Mouse (Mus musculus) spleen, postnatal 10 days (tissue): ENCODE measurements around the gene Nid2.
A peak's percentile ranks its signal among the peaks of the same experiment; 100 is the strongest.

Experiments
- DNase-seq, 2 experiments: peaks; one replicate each; pipeline ENCODE4 v3.0.0; 2021 to 2022; ENCODE audit warnings: low spot score in 2 of 2

Nid2 gene

GRCm38 (mm10) chr14:19751025-19751771, at the start of gene Nid2:
Gene Nid2, plus strand, starts transcription at chr14:19751265.
- peak; percentile 29 to 71 for DNase-seq

- no peak for DNase-seq
These were observed 49.5 kb upstream of the Nid2 start for GRCm38 (mm10) chr14:19701546-19701945.

- peak; percentile 44 to 75 for DNase-seq
These were observed 45.4 kb upstream of the Nid2 start for GRCm38 (mm10) chr14:19705649-19706048.

DNA sequence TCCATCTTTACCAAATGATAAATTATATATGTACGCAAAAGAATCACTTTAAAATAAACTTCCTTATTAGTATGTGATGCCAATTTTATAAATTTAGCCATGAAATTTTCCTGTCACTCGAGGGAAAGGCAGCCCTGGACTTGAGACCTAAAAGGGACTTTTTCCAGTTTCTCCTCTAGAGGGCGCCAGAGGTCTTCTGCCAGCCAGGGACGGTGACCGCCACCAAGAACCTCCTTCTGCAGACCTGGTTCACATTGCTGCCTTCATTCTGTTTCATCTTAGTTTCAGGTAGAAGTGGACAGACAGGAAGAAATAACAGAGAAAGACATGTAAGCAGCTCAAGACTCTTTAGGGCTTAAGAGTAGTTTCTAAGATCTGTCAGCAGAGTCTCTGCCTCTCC, 44.6 kb upstream of the Nid2 start:
- DNase-seq: peak; percentile 25 to 68

DNA sequence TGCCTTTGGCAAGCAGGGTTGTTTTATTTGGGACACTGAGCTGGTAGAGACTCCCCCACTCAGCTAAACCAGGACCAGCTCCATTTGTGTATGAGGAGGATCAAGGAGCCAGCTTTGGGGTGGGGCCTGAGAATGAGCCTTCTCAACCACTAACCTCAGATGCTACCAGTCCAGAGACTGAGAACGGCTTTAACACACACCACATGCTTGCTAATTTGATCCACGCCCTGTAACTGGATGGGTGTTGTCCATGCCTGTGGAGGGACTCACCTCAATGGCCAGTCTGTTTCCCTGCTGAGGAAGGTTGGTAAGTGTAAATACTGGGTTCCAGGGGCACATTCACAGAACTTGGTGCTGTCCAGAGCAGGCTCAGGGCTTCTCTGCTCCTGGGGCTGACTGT, 44.1 kb upstream of the Nid2 start:
- DNase-seq: no peak

DNA sequence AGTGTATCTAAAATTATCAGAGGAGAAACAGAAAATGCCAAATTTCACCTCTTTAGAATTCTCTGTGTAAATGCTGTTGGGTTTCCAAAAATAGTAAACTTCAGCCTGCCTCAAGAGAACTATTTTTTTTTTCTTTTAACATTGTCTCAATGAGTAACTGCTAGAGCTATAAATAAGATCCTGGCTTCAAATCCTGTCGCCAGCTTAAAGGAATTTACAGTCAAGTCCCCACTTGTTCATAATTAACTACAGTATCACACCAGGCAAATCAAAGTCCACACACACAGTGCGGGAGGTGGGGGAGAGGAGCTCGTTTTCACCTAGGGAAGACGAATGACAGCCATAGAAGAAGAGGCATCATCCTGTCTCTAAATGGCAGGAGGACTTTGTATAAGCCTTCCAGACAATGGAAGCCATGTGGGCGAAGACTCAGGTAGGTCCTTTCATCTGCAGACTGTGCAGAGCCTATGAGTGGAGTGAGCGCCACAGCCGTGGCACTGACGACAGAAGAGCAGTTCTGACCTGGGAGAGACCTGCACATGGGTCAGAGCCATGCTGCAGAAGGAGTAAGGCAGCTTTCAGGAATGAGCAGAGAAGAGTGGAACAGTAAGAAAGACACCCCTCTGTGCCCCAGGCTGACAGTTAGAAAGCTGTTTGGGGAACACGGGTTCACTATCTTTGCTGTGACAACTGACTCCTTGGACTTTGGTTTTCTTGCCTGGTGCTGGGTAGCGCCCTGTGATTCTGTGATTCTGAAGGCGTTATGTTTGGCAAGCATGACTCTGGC, 43.2 kb upstream of the Nid2 start:
- DNase-seq: no peak

- no peak for DNase-seq
These were observed 41.9 kb upstream of the Nid2 start for GRCm38 (mm10) chr14:19709161-19709560.

- no peak for DNase-seq
These were observed 39.3 kb upstream of the Nid2 start for GRCm38 (mm10) chr14:19711771-19712170.

DNA sequence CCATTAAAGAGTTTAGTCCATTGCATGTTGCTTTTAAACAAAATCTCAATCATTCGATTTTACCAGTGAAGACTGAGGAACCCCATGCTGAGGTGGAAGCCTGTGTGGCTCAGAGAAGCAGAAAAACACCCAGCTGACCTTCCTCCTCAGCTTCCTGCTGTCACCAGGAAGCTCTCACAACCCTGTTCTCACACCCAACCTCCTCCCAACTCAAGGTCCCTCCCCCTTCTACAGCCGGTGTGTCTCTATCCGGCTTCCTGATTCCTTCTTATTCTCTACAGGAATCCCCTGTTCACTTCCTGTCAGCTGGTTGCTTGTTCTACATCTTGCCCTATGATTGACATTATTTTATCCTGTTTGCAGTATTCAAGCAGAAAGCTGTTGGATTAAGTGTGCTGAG, 38.0 kb upstream of the Nid2 start:
- no peak for DNase-seq

DNA sequence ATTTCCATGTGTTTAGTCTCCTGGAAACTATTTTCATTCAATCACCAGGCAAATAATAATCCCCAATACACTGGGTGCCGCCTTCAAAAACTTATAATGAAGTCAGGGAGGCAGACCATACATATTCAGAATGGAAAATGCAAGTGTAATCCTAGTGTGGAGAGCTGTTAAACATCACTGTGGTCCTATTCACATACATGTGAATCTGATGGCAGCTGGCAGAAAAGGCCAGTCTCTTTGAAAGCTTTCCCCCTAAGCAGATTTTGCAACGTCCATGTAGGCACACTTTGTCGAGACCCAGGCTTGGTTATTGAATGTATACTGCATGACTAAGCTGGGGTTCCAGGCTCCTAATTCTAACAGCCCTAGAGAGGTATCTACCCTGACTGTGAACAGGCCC, 32.0 kb upstream of the Nid2 start:
- no peak for DNase-seq

DNA sequence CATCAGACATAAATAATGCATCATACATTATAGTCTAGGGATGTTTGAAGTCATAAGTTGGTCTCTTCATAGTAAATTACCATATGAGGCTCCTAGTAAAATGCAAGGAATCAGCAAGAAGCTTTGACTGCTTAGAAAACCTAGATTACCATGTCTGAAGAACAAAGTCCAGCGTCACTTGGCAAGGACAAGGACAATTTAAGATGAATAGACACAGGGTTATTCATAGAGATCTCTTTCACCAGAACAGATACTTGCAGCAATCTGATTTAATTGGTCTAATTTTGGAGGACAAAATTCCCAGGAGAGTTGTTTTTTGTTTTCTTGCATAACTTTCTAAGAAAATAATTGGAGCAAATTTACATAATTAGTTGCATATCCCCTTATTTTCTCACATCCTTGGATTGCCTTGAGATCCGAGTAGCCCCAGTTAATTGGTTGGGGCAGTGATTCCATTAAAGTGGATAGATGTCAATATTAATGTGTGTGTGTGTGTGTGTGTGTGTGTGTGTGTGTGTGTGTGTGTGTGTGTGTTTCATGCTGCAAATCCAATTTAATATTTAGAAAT, 30.9 kb upstream of the Nid2 start:
- no peak for DNase-seq

GRCm38 (mm10) chr14:19728278-19728677, 22.8 kb upstream of the Nid2 start:
- no peak for DNase-seq

DNA sequence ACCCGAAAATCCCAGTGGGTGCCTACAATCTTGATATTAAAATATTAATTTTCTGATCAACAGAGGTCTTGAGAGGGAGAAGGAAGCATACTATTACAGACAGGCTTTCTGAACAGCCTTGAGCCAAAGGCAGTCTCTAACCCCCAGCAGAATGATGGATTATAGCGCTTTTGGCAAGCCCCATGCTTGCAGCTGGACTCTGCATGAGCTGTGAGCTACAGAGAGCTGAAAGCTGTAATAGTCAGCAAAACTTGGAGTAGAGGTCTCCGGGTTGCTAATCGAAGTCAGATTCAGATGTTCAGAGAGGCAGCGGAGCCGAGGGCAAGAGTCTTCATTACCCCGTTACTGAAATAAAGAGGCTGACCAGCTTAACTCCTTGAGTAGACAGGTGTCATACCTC, 22.3 kb upstream of the Nid2 start:
- DNase-seq: no peak

GRCm38 (mm10) chr14:19732097-19732496, 19.0 kb upstream of the Nid2 start:
- DNase-seq: no peak

- no peak for DNase-seq
These were observed 17.4 kb upstream of the Nid2 start for GRCm38 (mm10) chr14:19733490-19734282.

DNA sequence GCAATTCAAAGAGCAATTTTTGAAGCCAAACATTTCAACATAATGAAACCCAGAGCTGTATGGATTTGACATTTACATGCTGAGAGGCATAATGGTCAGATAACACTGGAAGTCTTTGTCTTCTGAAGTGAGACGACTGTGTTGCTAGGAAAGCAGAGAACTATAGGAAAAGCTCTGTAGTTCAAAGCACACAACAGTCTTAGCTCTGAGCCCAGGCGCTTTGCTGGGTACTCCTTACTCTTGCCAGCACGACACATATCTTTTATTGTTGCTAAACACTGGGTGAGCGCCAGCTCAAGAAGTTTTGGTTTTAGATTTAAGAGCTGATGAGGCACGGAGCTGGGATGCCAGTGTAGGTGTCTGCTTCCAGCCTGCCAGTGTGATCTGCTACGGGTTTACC, 15.8 kb upstream of the Nid2 start:
- no peak for DNase-seq

GRCm38 (mm10) chr14:19737568-19737967, 13.5 kb upstream of the Nid2 start:
- DNase-seq: no peak

- no peak for DNase-seq
These were observed 12.8 kb upstream of the Nid2 start for GRCm38 (mm10) chr14:19738094-19738843.

GRCm38 (mm10) chr14:19739416-19740146, 11.5 kb upstream of the Nid2 start:
- DNase-seq: no peak

GRCm38 (mm10) chr14:19740147-19740738, 10.8 kb upstream of the Nid2 start:
- no peak for DNase-seq
